16 mouse cellular contexts compared by ENCODE assay signal in genomic region chr17:15253785-15254184, GRCm38 (mm10).
"Had no signal": no experiment of that assay in that cellular context is flagged by ENCODE, and none has a peak within 500 bp of the region (broad histone marks: within the 10 kb centered on the region; RNA-seq: fewer than 3 reads in every experiment).

No protein-coding gene starts in this region.

- H3K4me2 ChIP-seq: lung, embryonic 15.5 days; midbrain, embryonic 12.5 days; midbrain, embryonic 15.5 days; neural tube, embryonic 12.5 days had no signal

- H3K4me1 ChIP-seq: lung, embryonic 15.5 days; megakaryocyte, embryonic 14.5 days; midbrain, embryonic 12.5 days; midbrain, embryonic 15.5 days; neural tube, embryonic 12.5 days had no signal

- H3K36me3 ChIP-seq: lung, embryonic 15.5 days; midbrain, embryonic 12.5 days; midbrain, embryonic 15.5 days; neural tube, embryonic 12.5 days had no signal

- H3K4me3 ChIP-seq: lung, embryonic 15.5 days; megakaryocyte, embryonic 14.5 days; midbrain, embryonic 12.5 days; midbrain, embryonic 15.5 days; neural tube, embryonic 12.5 days had no signal

- H3K27ac ChIP-seq: lung, embryonic 15.5 days; macrophage; midbrain, embryonic 12.5 days; midbrain, embryonic 15.5 days; neural tube, embryonic 12.5 days had no signal

- ATAC-seq: liver, postnatal 0 days; lung, postnatal 0 days; midbrain, embryonic 15.5 days had no signal

- H3K9ac ChIP-seq: liver, postnatal 0 days; lung, embryonic 15.5 days; midbrain, embryonic 12.5 days; midbrain, embryonic 15.5 days; neural tube, embryonic 12.5 days had no signal

- DNase-seq: liver, postnatal 0 days; lung, adult 2 months; lung, postnatal 14 days; lung, postnatal 36 days; right cerebral cortex, postnatal 14 days; spleen, adult 18-20 months; thymus, adult 18-20 months; thymus, postnatal 14 days; thymus, postnatal 36 days had no signal

- H3K27me3 ChIP-seq: lung, embryonic 15.5 days; midbrain, embryonic 15.5 days; neural tube, embryonic 12.5 days had no signal

- H3K9me3 ChIP-seq: lung, embryonic 15.5 days; megakaryocyte, embryonic 14.5 days; midbrain, embryonic 12.5 days; midbrain, embryonic 15.5 days; neural tube, embryonic 12.5 days had no signal
